Mouse (Mus musculus): ENCODE data around the gene Faah.

DNA sequence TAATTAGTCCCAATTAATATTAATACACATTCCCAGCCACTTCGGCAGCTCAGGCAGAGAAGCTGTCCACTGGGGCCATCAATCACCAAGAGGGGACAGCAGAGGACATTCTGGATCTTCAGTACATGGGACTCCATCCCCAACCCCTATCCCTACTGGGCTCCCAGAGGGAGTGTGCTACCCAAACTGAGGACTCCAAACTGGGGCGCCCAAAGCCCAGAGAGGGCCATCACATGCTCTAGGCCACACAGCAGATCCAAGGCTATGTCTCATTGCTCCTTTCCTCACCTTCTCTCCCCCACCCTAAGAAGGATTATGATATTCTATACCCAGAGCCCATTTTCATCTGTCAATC is 22.4 kb downstream of the Faah start:
- TF ChIP-seq CTCF (IDR thresholded peaks at IDR 0.05; ENCODE audit: low read depth, low read length) (no peak), POLR2A (IDR thresholded peaks at IDR 0.05; ENCODE audit: borderline replicate concordance, low read depth, low read length) (no peak)

Measured in bone marrow macrophage, adult 2 months (primary cell).